Mouse (Mus musculus) midbrain, postnatal 0 days (tissue): ENCODE results near the gene Paf1. TPM values are rescaled to one million over a fixed set of nuclear protein-coding genes. Genes with fewer than 3 reads are reported as not detected.

Experiments
- ATAC-seq: fragments of 200-750 bp; cut with Nextera tagmentation; 2 replicates; pipeline ENCODE4 v1.8.0; 2017; ENCODE audit warnings: moderate number of reproducible peaks, mild to moderate bottlenecking, moderate TSS enrichment, moderate library complexity; ENCODE audit not compliant: low FRiP score
- DNase-seq: peaks from one replicate; pipeline ENCODE4 v3.0.0-alpha.2; 2015; ENCODE audit warnings: low spot score
- H3K27ac ChIP-seq: fragments of 300-500 bp; sonication (generic); 2 replicates; pipeline ENCODE4 v1.5.1; 2014; ENCODE audit warnings: low read depth, mild to moderate bottlenecking, low read length, mixed read lengths
- H3K27me3 ChIP-seq: fragments of 300-500 bp; sonication (generic); 2 replicates; pipeline ENCODE4 v1.6.1; 2014; ENCODE audit warnings: low read length, control low read depth, mixed read lengths; ENCODE audit not compliant: insufficient read depth
- H3K36me3 ChIP-seq: fragments of 300-500 bp; sonication (generic); 2 replicates; pipeline ENCODE4 v1.6.1; 2014; ENCODE audit warnings: low read length, control low read depth, mixed read lengths; ENCODE audit not compliant: insufficient read depth
- H3K4me1 ChIP-seq: fragments of 300-500 bp; sonication (generic); 2 replicates; pipeline ENCODE4 v1.6.1; 2014; ENCODE audit warnings: mild to moderate bottlenecking, control low read depth, antibody characterized with exemption, low read length, mixed read lengths; ENCODE audit not compliant: insufficient read depth
- H3K4me2 ChIP-seq: fragments of 300-500 bp; sonication (generic); 2 replicates; pipeline ENCODE4 v1.6.1; 2014; ENCODE audit warnings: low read depth, mild to moderate bottlenecking, low read length, mixed read lengths; ENCODE audit not compliant: poor library complexity, severe bottlenecking
- H3K4me3 ChIP-seq: fragments of 300-500 bp; sonication (generic); 2 replicates; pipeline ENCODE4 v1.5.1; 2014; ENCODE audit warnings: low read depth, mild to moderate bottlenecking, low read length, moderate library complexity
- H3K9ac ChIP-seq: fragments of 300-500 bp; sonication (generic); replicated peaks from 2 replicates; pipeline ENCODE4 v1.6.1; 2014; ENCODE audit warnings: mild to moderate bottlenecking, low read length, moderate library complexity, mixed read lengths; ENCODE audit not compliant: poor library complexity, severe bottlenecking
- H3K9me3 ChIP-seq: fragments of 300-500 bp; sonication (generic); 2 replicates; pipeline ENCODE4 v1.6.1; 2016; ENCODE audit warnings: low read length, control low read depth
- CTCF ChIP-seq: IDR thresholded peaks from 2 replicates; pipeline ENCODE4 v1.5.1; 2016; ENCODE audit warnings: antibody characterized with exemption, mild to moderate bottlenecking
- WGBS: fragments of 180-500 bp; shearing (Covaris S2); extraction: QIAGEN DNeasy Blood & Tissue Kit; methylation state at CpG from one replicate; pipeline ENCODE4 v1.1.7; 2014; 5-methylcytosine and 5-hydroxymethylcytosine counted together
- polyA plus RNA-seq: library from polyadenylated mRNA; unstranded; fragments of >200 nt; fragmentation: Nextera tagmentation; extraction: Ambion mirVana; gene quantifications from 2 replicates; pipeline ENCODE4 v1.2.1, GENCODE M21; 2015
- total RNA-seq: library from RNA; depleted of rRNA; stranded (reverse); fragments of >200 nt; gene quantifications from 2 replicates; pipeline ENCODE4 v1.2.3, GENCODE M21; 2014

Paf1 gene
- total and polyA plus RNA-seq, 2 experiments from 2014 or later: 84.2 to 89.3 TPM

GRCm38 (mm10) chr7:28376011-28376771 lies 16.6 kb upstream of the Paf1 start:
- peak; percentile 53 for DNase-seq
- H3K9ac ChIP-seq: peak overlapping the region; percentile 24; the same call in 1 of the 2 replicates
- H3K9me3 ChIP-seq: no peaks in the 10 kb centered on the region
- ATAC-seq: no peak
- peaks cover 11% of the 10 kb centered on the region; the same call in 1 of the 2 replicates for H3K4me1 ChIP-seq
- 5% methylated on average over 30 of the region's 30 CpGs for WGBS
- no peaks in the 10 kb centered on the region for H3K36me3 ChIP-seq
- TF ChIP-seq CTCF: no peak
- peak overlapping the region; percentile 63 for H3K27ac ChIP-seq
- no peaks in the 10 kb centered on the region for H3K27me3 ChIP-seq
- H3K4me2 ChIP-seq: peak overlapping the region; percentile 76
- H3K4me3 ChIP-seq: peak overlapping the region; percentile 41

GRCm38 (mm10) chr7:28377190-28378065 lies 15.3 kb upstream of the Paf1 start:
- Histone ChIP-seq H3K4me1 (peaks cover 8% of the 10 kb centered on the region; the same call in 1 of the 2 replicates), H3K4me2 (peak overlapping the region; percentile 76), H3K27ac (no peak overlapping the region), H3K27me3 (no peaks in the 10 kb centered on the region), H3K9ac (no peak overlapping the region), H3K36me3 (no peaks in the 10 kb centered on the region), H3K4me3 (peak overlapping the region; percentile 16; the same call in 1 of the 2 replicates), H3K9me3 (no peaks in the 10 kb centered on the region)
- TF ChIP-seq CTCF: no peak
- ATAC-seq: no peak
- 78% methylated on average over 18 of the region's 18 CpGs for WGBS
- no peak for DNase-seq

DNA sequence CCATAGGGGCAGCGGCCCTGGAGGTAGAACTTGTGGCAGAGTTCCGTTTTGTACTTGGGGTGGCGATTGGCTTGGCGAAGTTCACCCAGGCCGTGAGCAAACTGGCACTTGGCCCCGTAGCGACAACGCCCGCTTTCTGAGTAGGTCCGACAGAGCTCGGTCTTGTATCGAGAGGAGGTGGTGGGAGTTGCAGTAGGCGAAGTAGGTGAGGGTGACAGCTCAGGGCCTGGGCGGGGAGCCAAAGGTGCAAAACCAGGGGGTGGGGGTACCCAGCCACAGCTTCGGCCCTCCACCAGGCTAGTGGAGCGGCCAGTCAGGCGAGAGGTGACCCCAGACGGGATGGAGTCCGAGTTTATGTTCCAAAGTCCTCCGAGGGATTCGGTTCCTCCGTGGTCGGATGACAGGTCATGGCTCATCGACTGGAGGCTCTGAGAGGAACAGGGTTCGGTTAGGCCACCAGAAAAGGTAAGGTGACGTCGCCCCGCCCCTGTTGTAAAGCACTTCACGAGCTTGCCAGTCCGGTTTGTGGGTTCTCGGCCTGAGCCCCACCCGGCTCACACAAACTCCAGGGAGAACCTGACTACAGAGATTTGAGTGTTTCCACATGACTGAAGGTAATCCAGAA lies 14.6 kb upstream of the Paf1 start:
- H3K36me3 ChIP-seq: no peaks in the 10 kb centered on the region
- DNase-seq: no peak
- no peak for TF ChIP-seq CTCF
- H3K9ac ChIP-seq: peak overlapping the region; percentile 60
- H3K4me2 ChIP-seq: peak overlapping the region; percentile 76
- H3K9me3 ChIP-seq: no peaks in the 10 kb centered on the region
- peaks cover 8% of the 10 kb centered on the region; the same call in 1 of the 2 replicates for H3K4me1 ChIP-seq
- WGBS: 51% methylated on average over 32 of the region's 32 CpGs
- no peak for ATAC-seq
- H3K27me3 ChIP-seq: no peaks in the 10 kb centered on the region
- H3K4me3 ChIP-seq: peak overlapping the region; percentile 49
- 0 out of 2 replicates have a peak overlapping the region, but pooled peaks have one; percentile 47 for H3K27ac ChIP-seq

GRCm38 (mm10) chr7:28378769-28379651 lies 13.7 kb upstream of the Paf1 start:
- Histone ChIP-seq H3K9me3 (no peaks in the 10 kb centered on the region), H3K27ac (peak overlapping the region; percentile 47), H3K4me3 (peak overlapping the region; percentile 49), H3K27me3 (no peaks in the 10 kb centered on the region), H3K36me3 (no peaks in the 10 kb centered on the region), H3K9ac (peak overlapping the region; percentile 60), H3K4me1 (peaks cover 8% of the 10 kb centered on the region; the same call in 1 of the 2 replicates), H3K4me2 (peak overlapping the region; percentile 76)
- DNase-seq (peak; percentile 82), ATAC-seq (peak; percentile 28; the same call in 1 of the 2 replicates)
- no peak for TF ChIP-seq CTCF
- WGBS: 2% methylated on average over 53 of the region's 53 CpGs
